Mouse (Mus musculus) CH12.LX (cell line): ENCODE measurements around the gene Olfr91. TPM values are rescaled to one million over a fixed set of nuclear protein-coding genes. Genes with fewer than 3 reads are reported as not detected.

ENCODE experiments used
- DNase-seq: peaks from one replicate; pipeline ENCODE4 v3.0.0-alpha.2; 2013; ENCODE audit errors: extremely low read depth
- H3K27ac ChIP-seq: 2 replicates; pipeline ENCODE4 v1.5.1; 2012; ENCODE audit warnings: low read depth, mild to moderate bottlenecking, control low read depth, moderate library complexity; ENCODE audit not compliant: insufficient read depth
- H3K27me3 ChIP-seq: replicated peaks from 2 replicates; pipeline ENCODE3; 2012; ENCODE audit warnings: inconsistent platforms
- H3K36me3 ChIP-seq, 2 experiments: replicated peaks in 1 of 2; 2 replicates each; pipeline versions ENCODE3 to v1.6.1; 2012; ENCODE audit warnings: inconsistent platforms in 1 of 2, low read length in 1 of 2, mild to moderate bottlenecking in 1 of 2, mixed read lengths in 1 of 2, moderate library complexity in 1 of 2; ENCODE audit not compliant: control insufficient read depth in 1 of 2, insufficient read depth in 1 of 2
- H3K4me1 ChIP-seq, 2 experiments: 2 replicates each; pipeline ENCODE4 v1.6.1; 2012; ENCODE audit warnings: inconsistent platforms in 1 of 2, moderate library complexity in 1 of 2; ENCODE audit not compliant: insufficient read depth in 2 of 2, control insufficient read depth in 1 of 2
- H3K4me2 ChIP-seq: 2 replicates; pipeline ENCODE4 v1.6.1; 2012; ENCODE audit warnings: low read depth, mild to moderate bottlenecking, control low read depth; ENCODE audit not compliant: poor library complexity, insufficient read depth, severe bottlenecking
- H3K4me3 ChIP-seq, 3 experiments: fragments of 150-350 bp in 1 of 3; sonication (generic) in 1 of 3; replicated peaks in 1 of 3; 2 replicates each; pipeline versions ENCODE3 to v1.5.1; 2011 to 2012; ENCODE audit warnings: low read depth in 2 of 3, low read length in 2 of 3, mild to moderate bottlenecking in 2 of 3, moderate library complexity in 2 of 3, control low read depth in 1 of 3, improper control_type of control experiment in 1 of 3, inconsistent platforms in 1 of 3, mixed read lengths in 1 of 3; ENCODE audit not compliant: poor library complexity in 1 of 3
- H3K79me2 ChIP-seq: replicated peaks from 2 replicates; pipeline ENCODE4 v1.6.1; 2012; ENCODE audit warnings: mild to moderate bottlenecking, moderate library complexity; ENCODE audit not compliant: control insufficient read depth, poor library complexity, insufficient read depth, severe bottlenecking; ENCODE audit errors: extremely low read depth
- H3K9ac ChIP-seq: 2 replicates; pipeline ENCODE4 v1.6.1; 2012; ENCODE audit warnings: low read depth, mild to moderate bottlenecking, control low read depth, moderate library complexity; ENCODE audit not compliant: insufficient read depth
- H3K9me3 ChIP-seq: replicated peaks from 2 replicates; pipeline ENCODE3; 2012; ENCODE audit warnings: low read length, inconsistent platforms, mixed read lengths
- CHD1 ChIP-seq: IDR thresholded peaks from 2 replicates; pipeline ENCODE4 v1.6.1; 2012; ENCODE audit warnings: low read depth, low read length, improper control_type of control experiment, inconsistent platforms
- CHD2 ChIP-seq: IDR thresholded peaks from 2 replicates; pipeline ENCODE4 v1.6.1; 2011; ENCODE audit warnings: low read length, improper control_type of control experiment
- CTCF ChIP-seq, 2 experiments: IDR thresholded peaks in 1 of 2; conservative IDR thresholded peaks in 1 of 2; 2 replicates each; pipeline ENCODE4 v1.5.1; 2011 to 2012; ENCODE audit warnings: low read depth in 2 of 2, low read length in 2 of 2, improper control_type of control experiment in 1 of 2, inconsistent platforms in 1 of 2, mild to moderate bottlenecking in 1 of 2, moderate library complexity in 1 of 2
- GABPA ChIP-seq: IDR thresholded peaks from 2 replicates; pipeline ENCODE4 v1.6.1; 2012; ENCODE audit warnings: low read depth, low read length, improper control_type of control experiment, inconsistent platforms; ENCODE audit not compliant: insufficient replicate concordance
- JUN ChIP-seq: IDR thresholded peaks from 2 replicates; pipeline ENCODE4 v1.6.1; 2011; ENCODE audit warnings: low read depth, mild to moderate bottlenecking, low read length, improper control_type of control experiment, moderate library complexity; ENCODE audit not compliant: insufficient read depth
- NELFE ChIP-seq: IDR thresholded peaks from 2 replicates; pipeline ENCODE4 v1.6.1; 2011; ENCODE audit warnings: low read depth, low read length, improper control_type of control experiment
- NRF1 ChIP-seq: IDR thresholded peaks from 2 replicates; pipeline ENCODE4 v1.6.1; 2014; ENCODE audit warnings: low read depth, mild to moderate bottlenecking, inconsistent platforms, low read length, improper control_type of control experiment, moderate library complexity
- POLR2AphosphoS2 ChIP-seq: IDR thresholded peaks from 2 replicates; pipeline ENCODE4 v1.6.1; 2011; ENCODE audit warnings: low read depth, low read length, improper control_type of control experiment
- RCOR1 ChIP-seq: conservative IDR thresholded peaks from 2 replicates; pipeline ENCODE4 v1.6.1; 2012; ENCODE audit warnings: low read depth, mild to moderate bottlenecking, inconsistent platforms, low read length, improper control_type of control experiment
- SIN3A ChIP-seq: IDR thresholded peaks from 2 replicates; pipeline ENCODE4 v1.6.1; 2012; ENCODE audit warnings: low read length, improper control_type of control experiment, inconsistent platforms
- SMC3 ChIP-seq: IDR thresholded peaks from 2 replicates; pipeline ENCODE4 v1.6.1; 2011; ENCODE audit warnings: low read depth, low read length, improper control_type of control experiment
- TBP ChIP-seq: conservative IDR thresholded peaks from 2 replicates; pipeline ENCODE4 v1.6.1; 2011; ENCODE audit warnings: low read depth, low read length, improper control_type of control experiment
- USF1 ChIP-seq: IDR thresholded peaks from 2 replicates; pipeline ENCODE4 v1.6.1; 2014; ENCODE audit warnings: low read depth, mild to moderate bottlenecking, inconsistent platforms, low read length, improper control_type of control experiment
- ZC3H11A ChIP-seq: IDR thresholded peaks from 2 replicates; pipeline ENCODE4 v1.6.1; 2012; ENCODE audit warnings: low read depth, mild to moderate bottlenecking, inconsistent platforms, low read length, improper control_type of control experiment
- ZKSCAN1 ChIP-seq: IDR thresholded peaks from 2 replicates; pipeline ENCODE4 v1.6.1; 2012; ENCODE audit warnings: low read depth, inconsistent platforms, low read length, improper control_type of control experiment, borderline replicate concordance
- ZMIZ1 ChIP-seq: IDR thresholded peaks from 2 replicates; pipeline ENCODE4 v1.6.1; 2012; ENCODE audit warnings: low read depth, mild to moderate bottlenecking, inconsistent platforms, low read length, improper control_type of control experiment
- ZNF384 ChIP-seq: IDR thresholded peaks from 2 replicates; pipeline ENCODE4 v1.6.1; 2012; ENCODE audit warnings: low read depth, low read length, improper control_type of control experiment, inconsistent platforms
- dilution Hi-C: fragments of 300-500 bp; cut with MboI; formaldehyde crosslinking; loops from 2 replicates; pipeline ENCODE4 v1.14.3; 2020; ENCODE audit warnings: low sequenced_read_pairs; ENCODE audit not compliant: extremely low pct_unique_long_range_greater_than_20kb, extremely low pct_ligation_motif_present
- in situ Hi-C: fragments of 300-500 bp; cut with MboI; formaldehyde crosslinking; loops from 3 replicates; pipeline ENCODE4 v1.14.3; 2019; ENCODE audit warnings: low sequenced_read_pairs, low pct_ligation_motif_present, low pct_unique_long_range_greater_than_20kb, mixed read lengths
- polyA plus RNA-seq: library from polyadenylated mRNA; unstranded; fragments of >175 nt; gene quantifications from 2 replicates; pipeline ENCODE4 v1.2.1, GENCODE M21; 2012; ENCODE audit warnings: low read depth; ENCODE audit not compliant: insufficient read length
- total RNA-seq, 2 experiments: library from RNA; depleted of rRNA; stranded (reverse); fragments of 300-350 nt in 1 of 2; fragments of >200 nt in 1 of 2; gene quantifications; 2 replicates each; pipeline ENCODE4 v1.2.3; 2012 to 2014

Gene Olfr91
- total and polyA plus RNA-seq, 3 experiments: not detected

DNA sequence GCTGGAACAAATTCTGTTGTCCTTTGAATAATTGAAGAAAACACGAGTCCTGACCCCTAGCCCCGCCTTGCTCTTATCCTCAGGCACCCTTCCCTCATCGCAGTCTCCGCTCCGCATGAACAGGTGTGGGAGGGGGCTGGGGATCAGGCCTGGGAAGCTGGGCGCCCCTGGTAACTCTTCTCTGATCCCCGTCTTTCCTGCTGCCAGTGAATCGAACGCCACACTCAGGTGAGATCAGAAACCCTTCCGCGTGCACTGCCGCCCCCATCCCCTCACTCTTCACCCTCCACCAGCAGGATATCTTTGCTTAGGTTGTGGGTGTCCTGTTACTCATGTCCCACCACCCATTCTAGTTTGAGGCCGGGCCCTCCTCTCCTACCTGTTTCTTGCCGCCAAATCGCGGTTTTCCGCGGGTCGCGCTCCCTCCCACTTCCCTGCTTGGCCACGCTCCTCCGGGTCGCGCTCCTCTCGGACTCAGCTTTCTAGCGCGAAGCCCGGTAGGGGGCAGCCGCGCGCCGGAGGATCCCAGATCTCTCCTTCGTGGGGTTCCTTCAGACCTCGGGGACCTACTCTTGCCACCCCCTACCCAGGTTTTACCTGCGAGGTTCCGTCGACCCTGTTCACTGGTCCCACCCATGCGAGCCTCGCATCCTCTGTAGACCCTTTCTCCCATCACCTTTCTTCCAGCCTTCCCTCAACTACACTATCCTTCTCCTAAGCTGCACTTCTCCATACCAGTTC is 48.3 kb downstream of the Olfr91 start:
- TF ChIP-seq ZC3H11A (no peak), RCOR1 (no peak), NELFE (no peak), ZKSCAN1 (no peak), CTCF (conservative IDR thresholded peaks at IDR 0.05 in 1 of 2, IDR thresholded peaks at IDR 0.05 in 1 of 2; ENCODE audit: low read depth in 2 of 2, low read length in 2 of 2) (no peak)
- TF ChIP-seq, all 38 proteins: peak for 0
- Histone ChIP-seq H3K4me2 (no peak overlapping the region), H3K4me1 (peaks cover 5 to 18% of the 10 kb centered on the region in 2 experiments), H3K9me3 (no peaks in the 10 kb centered on the region), H3K9ac (no peak overlapping the region), H3K27ac (no peak overlapping the region), H3K36me3 (peaks cover 6 to 44% of the 10 kb centered on the region in 2 experiments), H3K79me2 (no peaks in the 10 kb centered on the region), H3K27me3 (peaks cover 4% of the 10 kb centered on the region), H3K4me3 (no peak overlapping the region)
- DNase-seq: no peak
- dilution Hi-C loops (no loop called here), in situ Hi-C loops (loop anchor here (5.0 kb wide), 1 partner anchor 132 kb away; no protein-coding TSS in a partner anchor)

DNA sequence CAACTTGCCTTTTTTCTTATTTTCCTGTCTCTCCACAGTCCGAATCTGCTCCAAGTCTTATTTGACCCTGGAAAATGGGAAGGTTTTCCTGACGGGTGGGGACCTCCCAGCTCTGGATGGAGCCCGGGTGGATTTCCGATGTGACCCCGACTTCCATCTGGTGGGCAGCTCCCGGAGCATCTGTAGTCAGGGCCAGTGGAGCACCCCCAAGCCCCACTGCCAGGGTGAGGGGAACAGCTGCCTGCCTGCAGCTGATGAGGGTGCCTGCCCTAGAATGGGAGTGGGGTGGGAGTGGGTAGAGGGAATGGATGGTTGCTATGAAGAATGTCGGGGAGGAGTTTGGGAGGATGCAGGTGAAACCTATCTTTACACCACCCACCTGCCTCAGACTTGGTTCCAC is 49.7 kb downstream of the Olfr91 start:
- peaks cover 3 to 33% of the 10 kb centered on the region in 2 experiments for H3K36me3 ChIP-seq
- TF ChIP-seq NRF1 (no peak), POLR2AphosphoS2 (no peak), GABPA (no peak), ZNF384 (no peak), SMC3 (no peak), SIN3A (no peak), CHD2 (no peak), USF1 (no peak), CHD1 (no peak), ZMIZ1 (no peak), TBP (no peak), JUN (no peak)
- DNase-seq: no peak
- no peak overlapping the region for H3K9ac ChIP-seq
- in situ Hi-C loops (no loop called here), dilution Hi-C loops (no loop called here)
- no peak overlapping the region for H3K4me2 ChIP-seq
- no peak overlapping the region for H3K4me3 ChIP-seq
- no peaks in the 10 kb centered on the region for H3K79me2 ChIP-seq
- H3K9me3 ChIP-seq: no peaks in the 10 kb centered on the region
- peaks cover 6% of the 10 kb centered on the region for H3K27me3 ChIP-seq
- peaks cover 6 to 20% of the 10 kb centered on the region in 2 experiments for H3K4me1 ChIP-seq
- H3K27ac ChIP-seq: no peak overlapping the region
